Mouse (Mus musculus): Measurements from ENCODE around the gene Pde4b. TPM values are rescaled to one million over a fixed set of nuclear protein-coding genes. Genes with fewer than 3 reads are reported as not detected.

Pde4b gene
- polyA plus RNA-seq, 1 experiment, result 87.4 TPM

- Histone ChIP-seq H3K27ac (ENCODE audit: insufficient read depth, low read length) (no peak overlapping the region), H3K4me1 (ENCODE audit: control insufficient read depth, insufficient read depth, low read length) (0 out of 2 replicates have a peak, but pooled peaks cover 2% of the 10 kb centered on the region)
- TF ChIP-seq CTCF (IDR thresholded peaks at IDR 0.05; ENCODE audit: extremely low read depth, insufficient read depth, low read length) (no peak), POLR2A (IDR thresholded peaks at IDR 0.05; ENCODE audit: extremely low read depth, insufficient read depth, low read length) (no peak)
Observed at GRCm38 (mm10) chr4:102567676-102568254, 480.4 kb downstream of the Pde4b start.

GRCm38 (mm10) chr4:102568591-102568990 lies 481.2 kb downstream of the Pde4b start:
- H3K4me3 ChIP-seq (ENCODE audit: insufficient read depth, low read length), result no peak overlapping the region
- 0 out of 2 replicates have a peak, but pooled peaks cover 2% of the 10 kb centered on the region for H3K4me1 ChIP-seq (ENCODE audit: control insufficient read depth, insufficient read depth, low read length)
- TF ChIP-seq CTCF (IDR thresholded peaks at IDR 0.05; ENCODE audit: extremely low read depth, insufficient read depth, low read length) (no peak), POLR2A (IDR thresholded peaks at IDR 0.05; ENCODE audit: extremely low read depth, insufficient read depth, low read length) (no peak)
- no peak overlapping the region for H3K27ac ChIP-seq (ENCODE audit: insufficient read depth, low read length)

More at GRCm38 (mm10) chr4:102567676-102568254, 480.4 kb downstream of the Pde4b start:
- H3K4me3 ChIP-seq (ENCODE audit: insufficient read depth, low read length), result no peak overlapping the region

- Histone ChIP-seq H3K4me3 (ENCODE audit: insufficient read depth, low read length) (no peak overlapping the region), H3K4me1 (ENCODE audit: control insufficient read depth, insufficient read depth, low read length) (0 out of 2 replicates have a peak, but pooled peaks cover 2% of the 10 kb centered on the region), H3K27ac (ENCODE audit: insufficient read depth, low read length) (no peak overlapping the region)
- TF ChIP-seq CTCF (IDR thresholded peaks at IDR 0.05; ENCODE audit: extremely low read depth, insufficient read depth, low read length) (no peak), POLR2A (IDR thresholded peaks at IDR 0.05; ENCODE audit: extremely low read depth, insufficient read depth, low read length) (no peak)
Observed at GRCm38 (mm10) chr4:102569101-102569583, 481.8 kb downstream of the Pde4b start.

GRCm38 (mm10) chr4:102569950-102570765 lies 482.8 kb downstream of the Pde4b start:
- Histone ChIP-seq H3K27ac (ENCODE audit: insufficient read depth, low read length) (peak overlapping the region; percentile 72), H3K4me3 (ENCODE audit: insufficient read depth, low read length) (peak overlapping the region; percentile 40), H3K4me1 (ENCODE audit: control insufficient read depth, insufficient read depth, low read length) (0 out of 2 replicates have a peak, but pooled peaks cover 2% of the 10 kb centered on the region)
- TF ChIP-seq POLR2A (IDR thresholded peaks at IDR 0.05; ENCODE audit: extremely low read depth, insufficient read depth, low read length) (no peak), CTCF (IDR thresholded peaks at IDR 0.05; ENCODE audit: extremely low read depth, insufficient read depth, low read length) (no peak)

- Histone ChIP-seq H3K27ac (ENCODE audit: insufficient read depth, low read length) (peak overlapping the region; percentile 72), H3K4me1 (ENCODE audit: control insufficient read depth, insufficient read depth, low read length) (0 out of 2 replicates have a peak, but pooled peaks cover 2% of the 10 kb centered on the region), H3K4me3 (ENCODE audit: insufficient read depth, low read length) (peak overlapping the region; percentile 40)
- TF ChIP-seq POLR2A (IDR thresholded peaks at IDR 0.05; ENCODE audit: extremely low read depth, insufficient read depth, low read length) (no peak), CTCF (IDR thresholded peaks at IDR 0.05; ENCODE audit: extremely low read depth, insufficient read depth, low read length) (no peak)
Observed at GRCm38 (mm10) chr4:102570766-102571411, 483.5 kb downstream of the Pde4b start.

GRCm38 (mm10) chr4:102572031-102572430 lies 484.7 kb downstream of the Pde4b start:
- Histone ChIP-seq H3K4me3 (ENCODE audit: insufficient read depth, low read length) (peak overlapping the region; percentile 21), H3K27ac (ENCODE audit: insufficient read depth, low read length) (peak overlapping the region; percentile 79), H3K4me1 (ENCODE audit: control insufficient read depth, insufficient read depth, low read length) (0 out of 2 replicates have a peak, but pooled peaks cover 2% of the 10 kb centered on the region)
- TF ChIP-seq CTCF (IDR thresholded peaks at IDR 0.05; ENCODE audit: extremely low read depth, insufficient read depth, low read length) (no peak), POLR2A (IDR thresholded peaks at IDR 0.05; ENCODE audit: extremely low read depth, insufficient read depth, low read length) (no peak)

GRCm38 (mm10) chr4:102572591-102572990 lies 485.2 kb downstream of the Pde4b start:
- peak overlapping the region; percentile 79 for H3K27ac ChIP-seq (ENCODE audit: insufficient read depth, low read length)
- H3K4me1 ChIP-seq (ENCODE audit: control insufficient read depth, insufficient read depth, low read length), result 0 out of 2 replicates have a peak, but pooled peaks cover 2% of the 10 kb centered on the region
- peak overlapping the region; percentile 21; the same call in 1 of the 2 replicates for H3K4me3 ChIP-seq (ENCODE audit: insufficient read depth, low read length)
- TF ChIP-seq POLR2A (IDR thresholded peaks at IDR 0.05; ENCODE audit: extremely low read depth, insufficient read depth, low read length) (no peak), CTCF (IDR thresholded peaks at IDR 0.05; ENCODE audit: extremely low read depth, insufficient read depth, low read length) (no peak)

- 0 out of 2 replicates have a peak, but pooled peaks cover 1% of the 10 kb centered on the region for H3K4me1 ChIP-seq (ENCODE audit: control insufficient read depth, insufficient read depth, low read length)
- no peak overlapping the region for H3K4me3 ChIP-seq (ENCODE audit: insufficient read depth, low read length)
- TF ChIP-seq POLR2A (IDR thresholded peaks at IDR 0.05; ENCODE audit: extremely low read depth, insufficient read depth, low read length) (no peak), CTCF (IDR thresholded peaks at IDR 0.05; ENCODE audit: extremely low read depth, insufficient read depth, low read length) (no peak)
- peak overlapping the region; percentile 57; the same call in 1 of the 2 replicates for H3K27ac ChIP-seq (ENCODE audit: insufficient read depth, low read length)
Observed at GRCm38 (mm10) chr4:102573361-102573781, 486.0 kb downstream of the Pde4b start.

GRCm38 (mm10) chr4:102574226-102574625 lies 486.9 kb downstream of the Pde4b start:
- Histone ChIP-seq H3K4me3 (ENCODE audit: insufficient read depth, low read length) (no peak overlapping the region), H3K27ac (ENCODE audit: insufficient read depth, low read length) (peak overlapping the region; percentile 57; the same call in 1 of the 2 replicates), H3K4me1 (ENCODE audit: control insufficient read depth, insufficient read depth, low read length) (no peaks in the 10 kb centered on the region)
- TF ChIP-seq CTCF (IDR thresholded peaks at IDR 0.05; ENCODE audit: extremely low read depth, insufficient read depth, low read length) (no peak), POLR2A (IDR thresholded peaks at IDR 0.05; ENCODE audit: extremely low read depth, insufficient read depth, low read length) (no peak)
